Mouse (Mus musculus) C2C12 (cell line): Measurements from ENCODE around the gene Siah1b.

Source experiments
- CEBPB ChIP-seq: IDR thresholded peaks from one replicate; pipeline ENCODE4 v1.6.1; 2011; ENCODE audit warnings: low read depth, mild to moderate bottlenecking, control low read depth, moderate library complexity
- CTCF ChIP-seq: IDR thresholded peaks from one replicate; pipeline ENCODE4 v1.5.1; 2011; ENCODE audit not compliant: control insufficient read depth, insufficient read depth, insufficient read length
- MAX ChIP-seq: IDR thresholded peaks from one replicate; pipeline ENCODE4 v1.6.1; 2011; ENCODE audit warnings: mild to moderate bottlenecking, control low read depth
- MYOD1 ChIP-seq: IDR thresholded peaks from one replicate; pipeline ENCODE4 v1.6.1; 2011; ENCODE audit warnings: low read depth; ENCODE audit not compliant: control insufficient read depth, insufficient read length
- USF1 ChIP-seq: IDR thresholded peaks from one replicate; pipeline ENCODE4 v1.6.1; 2011; ENCODE audit warnings: low read depth, mild to moderate bottlenecking, control low read depth, moderate library complexity

DNA sequence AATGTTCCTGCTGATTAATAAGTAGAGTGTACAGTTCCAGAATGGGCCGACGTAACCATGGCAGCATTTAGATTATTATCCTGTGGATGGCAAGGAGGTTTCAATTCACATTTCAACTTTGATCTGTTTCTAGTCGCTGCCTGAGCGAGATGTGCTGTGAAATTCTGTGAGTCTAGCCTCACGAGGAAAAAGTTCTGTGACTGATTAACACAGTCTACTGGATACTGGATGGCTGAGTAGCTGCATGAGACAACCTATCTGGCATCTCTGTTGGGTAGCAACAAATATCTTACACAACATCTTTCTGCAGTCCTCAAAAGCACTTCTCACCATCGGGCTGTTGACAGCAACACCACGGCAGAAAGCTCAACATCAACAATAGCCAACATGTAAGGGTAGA lies 43.8 kb downstream of the Siah1b start:
- TF ChIP-seq MAX (no peak), MYOD1 (no peak), CTCF (no peak), CEBPB (no peak), USF1 (no peak)
